Mouse (Mus musculus): ENCODE data around the gene Spag5. TPM values are rescaled to one million over a fixed set of nuclear protein-coding genes. Genes with fewer than 3 reads are reported as not detected.
A peak's percentile ranks its signal among the peaks of the same experiment; 100 is the strongest.

Spag5 gene
- polyA plus RNA-seq, 1 experiment, result 91.6 TPM

- H3K4me1 ChIP-seq (ENCODE audit: control insufficient read depth, insufficient read depth, low read length), result peaks cover 11% of the 10 kb centered on the region
- TF ChIP-seq POLR2A (IDR thresholded peaks at IDR 0.05; ENCODE audit: borderline replicate concordance, control insufficient read depth, low read depth, low read length), result no peak
- TF ChIP-seq CTCF (IDR thresholded peaks at IDR 0.05; ENCODE audit: control insufficient read depth, insufficient read depth, low read length), result no peak
- H3K27ac ChIP-seq (ENCODE audit: control insufficient read depth, insufficient read depth, low read depth, low read length, poor library complexity), result peak overlapping the region; percentile 70
- 83% methylated on average over 7 of the region's 7 CpGs for WGBS
- peak overlapping the region; percentile 30 for H3K4me3 ChIP-seq (replicated peaks; ENCODE audit: control insufficient read depth, low read depth, low read length)
Observed at GRCm38 (mm10) chr11:78348474-78348873, 47.1 kb downstream of the Spag5 start.

- Histone ChIP-seq H3K4me1 (ENCODE audit: control insufficient read depth, insufficient read depth, low read length) (peaks cover 7% of the 10 kb centered on the region), H3K27ac (ENCODE audit: control insufficient read depth, insufficient read depth, low read depth, low read length, poor library complexity) (peak overlapping the region; percentile 74), H3K4me3 (replicated peaks; ENCODE audit: control insufficient read depth, low read depth, low read length) (no peak overlapping the region)
- WGBS, result 69% methylated on average over 4 of the region's 4 CpGs
- TF ChIP-seq POLR2A (IDR thresholded peaks at IDR 0.05; ENCODE audit: borderline replicate concordance, control insufficient read depth, low read depth, low read length) (no peak), CTCF (IDR thresholded peaks at IDR 0.05; ENCODE audit: control insufficient read depth, insufficient read depth, low read length) (no peak)
Observed at GRCm38 (mm10) chr11:78349441-78350358, 48.4 kb downstream of the Spag5 start.

GRCm38 (mm10) chr11:78353081-78353480 is 51.8 kb downstream of the Spag5 start:
- no peak overlapping the region for H3K4me3 ChIP-seq (replicated peaks; ENCODE audit: control insufficient read depth, low read depth, low read length)
- H3K4me1 ChIP-seq (ENCODE audit: control insufficient read depth, insufficient read depth, low read length), result peaks cover 3% of the 10 kb centered on the region
- 17% methylated on average over 1 of the region's 1 CpGs for WGBS
- H3K27ac ChIP-seq (ENCODE audit: control insufficient read depth, insufficient read depth, low read depth, low read length, poor library complexity), result peak overlapping the region; percentile 69
- no peak for TF ChIP-seq CTCF (IDR thresholded peaks at IDR 0.05; ENCODE audit: control insufficient read depth, insufficient read depth, low read length)
- TF ChIP-seq POLR2A (IDR thresholded peaks at IDR 0.05; ENCODE audit: borderline replicate concordance, control insufficient read depth, low read depth, low read length), result no peak

GRCm38 (mm10) chr11:78354905-78355304 is 53.6 kb downstream of the Spag5 start:
- 82% methylated on average over 6 of the region's 6 CpGs for whole genome bisulfite sequencing
- H3K4me3 ChIP-seq (replicated peaks; ENCODE audit: control insufficient read depth, low read depth, low read length), result no peak overlapping the region
- no peak overlapping the region for H3K27ac ChIP-seq (ENCODE audit: control insufficient read depth, insufficient read depth, low read depth, low read length, poor library complexity)
- TF ChIP-seq CTCF (IDR thresholded peaks at IDR 0.05; ENCODE audit: control insufficient read depth, insufficient read depth, low read length) (no peak), POLR2A (IDR thresholded peaks at IDR 0.05; ENCODE audit: borderline replicate concordance, control insufficient read depth, low read depth, low read length) (no peak)
- H3K4me1 ChIP-seq (ENCODE audit: control insufficient read depth, insufficient read depth, low read length), result peaks cover 3% of the 10 kb centered on the region

- Histone ChIP-seq H3K4me3 (replicated peaks; ENCODE audit: control insufficient read depth, low read depth, low read length) (no peak overlapping the region), H3K27ac (ENCODE audit: control insufficient read depth, insufficient read depth, low read depth, low read length, poor library complexity) (no peak overlapping the region), H3K4me1 (ENCODE audit: control insufficient read depth, insufficient read depth, low read length) (peaks cover 3% of the 10 kb centered on the region)
- 36% methylated on average over 4 of the region's 4 CpGs for WGBS
- TF ChIP-seq POLR2A (IDR thresholded peaks at IDR 0.05; ENCODE audit: borderline replicate concordance, control insufficient read depth, low read depth, low read length) (no peak), CTCF (IDR thresholded peaks at IDR 0.05; ENCODE audit: control insufficient read depth, insufficient read depth, low read length) (peak; percentile 83)
Observed at GRCm38 (mm10) chr11:78355471-78356238, 54.3 kb downstream of the Spag5 start.

- H3K4me3 ChIP-seq (replicated peaks; ENCODE audit: control insufficient read depth, low read depth, low read length), result no peak overlapping the region
- 39% methylated on average over 22 of the region's 22 CpGs for WGBS
- TF ChIP-seq POLR2A (IDR thresholded peaks at IDR 0.05; ENCODE audit: borderline replicate concordance, control insufficient read depth, low read depth, low read length), result 0 out of 2 replicates have a peak, but pooled peaks have one; percentile 5
- peak; percentile 81 for TF ChIP-seq CTCF (IDR thresholded peaks at IDR 0.05; ENCODE audit: control insufficient read depth, insufficient read depth, low read length)
- no peak overlapping the region; the same call in 1 of the 2 replicates for H3K27ac ChIP-seq (ENCODE audit: control insufficient read depth, insufficient read depth, low read depth, low read length, poor library complexity)
- H3K4me1 ChIP-seq (ENCODE audit: control insufficient read depth, insufficient read depth, low read length), result peaks cover under 1% of the 10 kb centered on the region; the same call in 1 of the 2 replicates
Observed at GRCm38 (mm10) chr11:78358330-78359007, 57.1 kb downstream of the Spag5 start.

GRCm38 (mm10) chr11:78360125-78360788 is 58.9 kb downstream of the Spag5 start:
- no peak for TF ChIP-seq POLR2A (IDR thresholded peaks at IDR 0.05; ENCODE audit: borderline replicate concordance, control insufficient read depth, low read depth, low read length)
- peak; percentile 76 for TF ChIP-seq CTCF (IDR thresholded peaks at IDR 0.05; ENCODE audit: control insufficient read depth, insufficient read depth, low read length)
- WGBS, result 5% methylated on average over 13 of the region's 13 CpGs
- Histone ChIP-seq H3K4me1 (ENCODE audit: control insufficient read depth, insufficient read depth, low read length) (no peaks in the 10 kb centered on the region), H3K27ac (ENCODE audit: control insufficient read depth, insufficient read depth, low read depth, low read length, poor library complexity) (no peak overlapping the region), H3K4me3 (replicated peaks; ENCODE audit: control insufficient read depth, low read depth, low read length) (peak overlapping the region; percentile 50)
